Mouse (Mus musculus) thymus, postnatal 4 days (tissue): ENCODE measurements at regions not wholly inside any gene's neighbourhood (a gene's known extent, or its start where the extent isn't known, plus 50 kb on each side); places are given as distances from the start of the nearest gene placed in this dataset.

Experiments used
- DNase-seq: peaks from one replicate; pipeline ENCODE4 v3.0.0; 2021

GRCm38 (mm10) chr2:74349809-74350208, 229.4 kb downstream of the Lnpk start:
- DNase-seq = no peak

GRCm38 (mm10) chr2:74306301-74306700, 272.9 kb downstream of the Lnpk start:
- DNase-seq = no peak

GRCm38 (mm10) chr2:74300885-74301451, 278.3 kb downstream of the Lnpk start:
- no peak for DNase-seq

GRCm38 (mm10) chr2:74300366-74300791, 278.9 kb downstream of the Lnpk start:
- peak; percentile 42 for DNase-seq

GRCm38 (mm10) chr2:74292641-74293040, 286.6 kb downstream of the Lnpk start:
- no peak for DNase-seq

GRCm38 (mm10) chr2:74291416-74292396, 287.5 kb downstream of the Lnpk start:
- no peak for DNase-seq

- DNase-seq = no peak
Observed at GRCm38 (mm10) chr2:74285624-74286023, 293.6 kb downstream of the Lnpk start.

GRCm38 (mm10) chr2:74264963-74265362, 314.3 kb downstream of the Lnpk start:
- DNase-seq = no peak

- DNase-seq = no peak
Observed at GRCm38 (mm10) chr2:74257034-74257781, 322.0 kb downstream of the Lnpk start.

GRCm38 (mm10) chr2:74247521-74247920, 331.7 kb downstream of the Lnpk start:
- DNase-seq = peak; percentile 17

GRCm38 (mm10) chr2:74246631-74247030, 332.6 kb downstream of the Lnpk start:
- DNase-seq = no peak

GRCm38 (mm10) chr2:74244203-74244602, 333.1 kb upstream of the Atp5g3 start:
- no peak for DNase-seq

GRCm38 (mm10) chr2:74243801-74244200, 332.7 kb upstream of the Atp5g3 start:
- no peak for DNase-seq

GRCm38 (mm10) chr2:74239586-74239985, 328.5 kb upstream of the Atp5g3 start:
- DNase-seq = no peak

GRCm38 (mm10) chr2:74217437-74217836, 306.3 kb upstream of the Atp5g3 start:
- DNase-seq = no peak

GRCm38 (mm10) chr2:74210210-74210609, 299.1 kb upstream of the Atp5g3 start:
- DNase-seq = no peak

- no peak for DNase-seq
Observed at GRCm38 (mm10) chr2:74209421-74209917, 298.3 kb upstream of the Atp5g3 start.

GRCm38 (mm10) chr2:74207440-74207839, 296.3 kb upstream of the Atp5g3 start:
- peak; percentile 8 for DNase-seq

GRCm38 (mm10) chr2:74202776-74203175, 291.6 kb upstream of the Atp5g3 start:
- no peak for DNase-seq

- DNase-seq = no peak
Observed at GRCm38 (mm10) chr2:74201608-74202323, 290.6 kb upstream of the Atp5g3 start.

GRCm38 (mm10) chr2:74199550-74199949, 288.4 kb upstream of the Atp5g3 start:
- DNase-seq = no peak

- DNase-seq = no peak
Observed at GRCm38 (mm10) chr2:74187963-74188790, 277.1 kb upstream of the Atp5g3 start.
